Mouse (Mus musculus) ovary, adult 18-20 months (tissue): ENCODE data around the gene Six3.

Experiments used
- DNase-seq: peaks from one replicate; pipeline ENCODE4 v3.0.0; 2022; ENCODE audit warnings: low spot score, mixed read lengths

The Six3 gene

GRCm38 (mm10) chr17:85626091-85626860, 12.9 kb downstream of the Six3 start:
- no peak for DNase-seq

- DNase-seq: no peak
Measured at GRCm38 (mm10) chr17:85627751-85628150, 14.3 kb downstream of the Six3 start.

GRCm38 (mm10) chr17:85628811-85629210, 15.4 kb downstream of the Six3 start:
- no peak for DNase-seq

- no peak for DNase-seq
Measured at GRCm38 (mm10) chr17:85629396-85629795, 16.0 kb downstream of the Six3 start.

GRCm38 (mm10) chr17:85630296-85631050, 17.1 kb downstream of the Six3 start:
- no peak for DNase-seq

GRCm38 (mm10) chr17:85631106-85631505, 17.7 kb downstream of the Six3 start:
- DNase-seq: no peak

- DNase-seq: peak; percentile 29
Measured at GRCm38 (mm10) chr17:85633619-85634018, 20.2 kb downstream of the Six3 start.

- no peak for DNase-seq
Measured at GRCm38 (mm10) chr17:85637876-85638275, 24.5 kb downstream of the Six3 start.

GRCm38 (mm10) chr17:85645312-85645711, 31.9 kb downstream of the Six3 start:
- no peak for DNase-seq

GRCm38 (mm10) chr17:85645718-85646665, 32.6 kb downstream of the Six3 start:
- no peak for DNase-seq

- DNase-seq: no peak
Measured at GRCm38 (mm10) chr17:85660016-85660415, 46.6 kb downstream of the Six3 start.

GRCm38 (mm10) chr17:85661521-85661920, 48.1 kb downstream of the Six3 start:
- no peak for DNase-seq

- no peak for DNase-seq
Measured at GRCm38 (mm10) chr17:85664202-85664601, 50.8 kb downstream of the Six3 start.

GRCm38 (mm10) chr17:85664618-85665320, 51.4 kb downstream of the Six3 start:
- peak; percentile 35 for DNase-seq
